Mouse (Mus musculus): ENCODE results near the gene Trmt61a.

Gene Trmt61a

GRCm38 (mm10) chr12:111674850-111675486 is 2.9 kb upstream of the Trmt61a start:
- DNase-seq: peak; percentile 18

- DNase-seq: peak; percentile 21
Measured at GRCm38 (mm10) chr12:111675797-111676580, 1.9 kb upstream of the Trmt61a start.

GRCm38 (mm10) chr12:111677421-111677820 is 484 bp upstream of the Trmt61a start:
- DNase-seq: peak; percentile 68

GRCm38 (mm10) chr12:111678670-111678933 is 697 bp downstream of the Trmt61a start:
- DNase-seq: peak; percentile 59

- DNase-seq: peak; percentile 39
Measured at GRCm38 (mm10) chr12:111678997-111679396, 1.1 kb downstream of the Trmt61a start.

- peak; percentile 32 for DNase-seq
Measured at GRCm38 (mm10) chr12:111680661-111681060, 2.8 kb downstream of the Trmt61a start.

GRCm38 (mm10) chr12:111681305-111681704 is 3.4 kb downstream of the Trmt61a start:
- no peak for DNase-seq

GRCm38 (mm10) chr12:111682003-111682402 is 4.1 kb downstream of the Trmt61a start:
- peak; percentile 17 for DNase-seq

- no peak for DNase-seq
Measured at GRCm38 (mm10) chr12:111682806-111683205, 4.9 kb downstream of the Trmt61a start.

- no peak for DNase-seq
Measured at GRCm38 (mm10) chr12:111686390-111686789, 8.5 kb downstream of the Trmt61a start.

GRCm38 (mm10) chr12:111687350-111688068 is 9.6 kb downstream of the Trmt61a start:
- peak; percentile 82 for DNase-seq

GRCm38 (mm10) chr12:111688069-111688428 is 10.1 kb downstream of the Trmt61a start:
- DNase-seq: no peak

GRCm38 (mm10) chr12:111689426-111689825 is 11.5 kb downstream of the Trmt61a start:
- DNase-seq: no peak

GRCm38 (mm10) chr12:111691346-111691872 is 13.5 kb downstream of the Trmt61a start:
- no peak for DNase-seq

GRCm38 (mm10) chr12:111692899-111693298 is 15.0 kb downstream of the Trmt61a start:
- peak; percentile 36 for DNase-seq

GRCm38 (mm10) chr12:111693341-111694270 is 15.7 kb downstream of the Trmt61a start:
- DNase-seq: peak; percentile 79

- DNase-seq: no peak
Measured at GRCm38 (mm10) chr12:111694271-111694781, 16.4 kb downstream of the Trmt61a start.

- peak; percentile 67 for DNase-seq
Measured at GRCm38 (mm10) chr12:111694880-111695804, 17.2 kb downstream of the Trmt61a start.

- peak; percentile 91 for DNase-seq
Measured at GRCm38 (mm10) chr12:111696239-111696638, 18.3 kb downstream of the Trmt61a start.

GRCm38 (mm10) chr12:111697708-111698107 is 19.8 kb downstream of the Trmt61a start:
- no peak for DNase-seq

GRCm38 (mm10) chr12:111698346-111698913 is 20.5 kb downstream of the Trmt61a start:
- DNase-seq: peak; percentile 86

Data from cerebellum, adult 11-12 months (tissue).